Mouse (Mus musculus): ENCODE data around the gene Btg1. TPM values are rescaled to one million over a fixed set of nuclear protein-coding genes. Genes with fewer than 3 reads are reported as not detected.

The Btg1 gene
- polyA plus RNA-seq, 1 experiment from 2014 or later = 11.8 TPM

GRCm38 (mm10) chr10:96586191-96586880 is 30.5 kb upstream of the Btg1 start:
- Histone ChIP-seq H3K9ac (ENCODE audit: low read depth, low read length) (no peak overlapping the region), H3K27ac (ENCODE audit: low read depth, low read length) (no peak overlapping the region), H3K4me2 (no peak overlapping the region), H3K27me3 (replicated peaks; ENCODE audit: control insufficient read depth, insufficient read depth, low read length) (no peaks in the 10 kb centered on the region), H3K9me3 (ENCODE audit: control insufficient read depth, low read length) (no peaks in the 10 kb centered on the region), H3K4me3 (ENCODE audit: low read depth, low read length) (no peak overlapping the region), H3K36me3 (ENCODE audit: control insufficient read depth, insufficient read depth, low read length) (no peaks in the 10 kb centered on the region), H3K4me1 (replicated peaks; ENCODE audit: control insufficient read depth, insufficient read depth, low read length) (no peaks in the 10 kb centered on the region)
- ATAC-seq (replicated peaks; ENCODE audit: low FRiP score) (no peak), DNase-seq (ENCODE audit: low spot score) (no peak)
- WGBS = 82% methylated on average over 4 of the region's 4 CpGs

GRCm38 (mm10) chr10:96586881-96587217 is 30.0 kb upstream of the Btg1 start:
- ATAC-seq (replicated peaks; ENCODE audit: low FRiP score) (no peak), DNase-seq (ENCODE audit: low spot score) (no peak)
- Histone ChIP-seq H3K27me3 (replicated peaks; ENCODE audit: control insufficient read depth, insufficient read depth, low read length) (no peaks in the 10 kb centered on the region), H3K9ac (ENCODE audit: low read depth, low read length) (no peak overlapping the region), H3K4me1 (replicated peaks; ENCODE audit: control insufficient read depth, insufficient read depth, low read length) (no peaks in the 10 kb centered on the region), H3K9me3 (ENCODE audit: control insufficient read depth, low read length) (no peaks in the 10 kb centered on the region), H3K27ac (ENCODE audit: low read depth, low read length) (no peak overlapping the region), H3K4me2 (no peak overlapping the region), H3K36me3 (ENCODE audit: control insufficient read depth, insufficient read depth, low read length) (no peaks in the 10 kb centered on the region), H3K4me3 (ENCODE audit: low read depth, low read length) (no peak overlapping the region)
- 77% methylated on average over 4 of the region's 4 CpGs for WGBS

GRCm38 (mm10) chr10:96588233-96588632 is 28.6 kb upstream of the Btg1 start:
- no peak overlapping the region for H3K9ac ChIP-seq (ENCODE audit: low read depth, low read length)
- H3K36me3 ChIP-seq (ENCODE audit: control insufficient read depth, insufficient read depth, low read length) = no peaks in the 10 kb centered on the region
- ATAC-seq (replicated peaks; ENCODE audit: low FRiP score) = no peak
- no peaks in the 10 kb centered on the region for H3K4me1 ChIP-seq (replicated peaks; ENCODE audit: control insufficient read depth, insufficient read depth, low read length)
- H3K4me3 ChIP-seq (ENCODE audit: low read depth, low read length) = no peak overlapping the region
- H3K9me3 ChIP-seq (ENCODE audit: control insufficient read depth, low read length) = no peaks in the 10 kb centered on the region
- DNase-seq (ENCODE audit: low spot score) = no peak
- H3K27ac ChIP-seq (ENCODE audit: low read depth, low read length) = no peak overlapping the region
- no peak overlapping the region for H3K4me2 ChIP-seq
- no peaks in the 10 kb centered on the region for H3K27me3 ChIP-seq (replicated peaks; ENCODE audit: control insufficient read depth, insufficient read depth, low read length)
- 81% methylated on average over 6 of the region's 6 CpGs for WGBS

- no peak overlapping the region for H3K27ac ChIP-seq (ENCODE audit: low read depth, low read length)
- H3K27me3 ChIP-seq (replicated peaks; ENCODE audit: control insufficient read depth, insufficient read depth, low read length) = no peaks in the 10 kb centered on the region
- WGBS = 84% methylated on average over 5 of the region's 5 CpGs
- DNase-seq (ENCODE audit: low spot score) = no peak
- H3K9ac ChIP-seq (ENCODE audit: low read depth, low read length) = no peak overlapping the region
- ATAC-seq (replicated peaks; ENCODE audit: low FRiP score) = no peak
- H3K4me1 ChIP-seq (replicated peaks; ENCODE audit: control insufficient read depth, insufficient read depth, low read length) = no peaks in the 10 kb centered on the region
- no peaks in the 10 kb centered on the region for H3K36me3 ChIP-seq (ENCODE audit: control insufficient read depth, insufficient read depth, low read length)
- H3K4me3 ChIP-seq (ENCODE audit: low read depth, low read length) = no peak overlapping the region
- no peaks in the 10 kb centered on the region for H3K9me3 ChIP-seq (ENCODE audit: control insufficient read depth, low read length)
- H3K4me2 ChIP-seq = no peak overlapping the region
Observed at GRCm38 (mm10) chr10:96589781-96590180, 27.0 kb upstream of the Btg1 start.

GRCm38 (mm10) chr10:96592089-96592488 is 24.7 kb upstream of the Btg1 start:
- 72% methylated on average over 1 of the region's 2 CpGs for WGBS
- Histone ChIP-seq H3K27me3 (replicated peaks; ENCODE audit: control insufficient read depth, insufficient read depth, low read length) (no peaks in the 10 kb centered on the region), H3K4me2 (no peak overlapping the region), H3K27ac (ENCODE audit: low read depth, low read length) (no peak overlapping the region), H3K4me3 (ENCODE audit: low read depth, low read length) (no peak overlapping the region), H3K9ac (ENCODE audit: low read depth, low read length) (no peak overlapping the region), H3K36me3 (ENCODE audit: control insufficient read depth, insufficient read depth, low read length) (no peaks in the 10 kb centered on the region), H3K4me1 (replicated peaks; ENCODE audit: control insufficient read depth, insufficient read depth, low read length) (no peaks in the 10 kb centered on the region), H3K9me3 (ENCODE audit: control insufficient read depth, low read length) (no peaks in the 10 kb centered on the region)
- no peak for ATAC-seq (replicated peaks; ENCODE audit: low FRiP score)
- no peak for DNase-seq (ENCODE audit: low spot score)

- no peak for ATAC-seq (replicated peaks; ENCODE audit: low FRiP score)
- H3K27me3 ChIP-seq (replicated peaks; ENCODE audit: control insufficient read depth, insufficient read depth, low read length) = no peaks in the 10 kb centered on the region
- no peaks in the 10 kb centered on the region for H3K4me1 ChIP-seq (replicated peaks; ENCODE audit: control insufficient read depth, insufficient read depth, low read length)
- WGBS = 75% methylated on average over 10 of the region's 10 CpGs
- H3K4me2 ChIP-seq = no peak overlapping the region
- no peaks in the 10 kb centered on the region for H3K9me3 ChIP-seq (ENCODE audit: control insufficient read depth, low read length)
- no peak overlapping the region for H3K4me3 ChIP-seq (ENCODE audit: low read depth, low read length)
- no peak overlapping the region for H3K27ac ChIP-seq (ENCODE audit: low read depth, low read length)
- H3K9ac ChIP-seq (ENCODE audit: low read depth, low read length) = no peak overlapping the region
- no peak for DNase-seq (ENCODE audit: low spot score)
- no peaks in the 10 kb centered on the region for H3K36me3 ChIP-seq (ENCODE audit: control insufficient read depth, insufficient read depth, low read length)
Observed at GRCm38 (mm10) chr10:96595435-96596132, 21.2 kb upstream of the Btg1 start.

GRCm38 (mm10) chr10:96596411-96596810 is 20.4 kb upstream of the Btg1 start:
- no peaks in the 10 kb centered on the region for H3K36me3 ChIP-seq (ENCODE audit: control insufficient read depth, insufficient read depth, low read length)
- no peaks in the 10 kb centered on the region for H3K27me3 ChIP-seq (replicated peaks; ENCODE audit: control insufficient read depth, insufficient read depth, low read length)
- whole genome bisulfite sequencing = 87% methylated on average over 7 of the region's 7 CpGs
- H3K4me3 ChIP-seq (ENCODE audit: low read depth, low read length) = no peak overlapping the region
- ATAC-seq (replicated peaks; ENCODE audit: low FRiP score) = no peak
- no peak overlapping the region for H3K4me2 ChIP-seq
- H3K27ac ChIP-seq (ENCODE audit: low read depth, low read length) = no peak overlapping the region
- no peaks in the 10 kb centered on the region for H3K4me1 ChIP-seq (replicated peaks; ENCODE audit: control insufficient read depth, insufficient read depth, low read length)
- DNase-seq (ENCODE audit: low spot score) = no peak
- H3K9ac ChIP-seq (ENCODE audit: low read depth, low read length) = no peak overlapping the region
- H3K9me3 ChIP-seq (ENCODE audit: control insufficient read depth, low read length) = no peaks in the 10 kb centered on the region

- Histone ChIP-seq H3K4me2 (no peak overlapping the region), H3K4me1 (replicated peaks; ENCODE audit: control insufficient read depth, insufficient read depth, low read length) (no peaks in the 10 kb centered on the region), H3K36me3 (ENCODE audit: control insufficient read depth, insufficient read depth, low read length) (no peaks in the 10 kb centered on the region), H3K27me3 (replicated peaks; ENCODE audit: control insufficient read depth, insufficient read depth, low read length) (no peaks in the 10 kb centered on the region), H3K27ac (ENCODE audit: low read depth, low read length) (no peak overlapping the region), H3K9ac (ENCODE audit: low read depth, low read length) (no peak overlapping the region), H3K4me3 (ENCODE audit: low read depth, low read length) (no peak overlapping the region), H3K9me3 (ENCODE audit: control insufficient read depth, low read length) (no peaks in the 10 kb centered on the region)
- 87% methylated on average over 5 of the region's 5 CpGs for WGBS
- DNase-seq (ENCODE audit: low spot score) (no peak), ATAC-seq (replicated peaks; ENCODE audit: low FRiP score) (no peak)
Observed at GRCm38 (mm10) chr10:96599641-96600040, 17.2 kb upstream of the Btg1 start.

GRCm38 (mm10) chr10:96601670-96602069 is 15.1 kb upstream of the Btg1 start:
- H3K27ac ChIP-seq (ENCODE audit: low read depth, low read length) = no peak overlapping the region
- no peak overlapping the region for H3K4me3 ChIP-seq (ENCODE audit: low read depth, low read length)
- 93% methylated on average over 4 of the region's 4 CpGs for WGBS
- H3K36me3 ChIP-seq (ENCODE audit: control insufficient read depth, insufficient read depth, low read length) = no peaks in the 10 kb centered on the region
- ATAC-seq (replicated peaks; ENCODE audit: low FRiP score) (no peak), DNase-seq (ENCODE audit: low spot score) (no peak)
- no peaks in the 10 kb centered on the region for H3K4me1 ChIP-seq (replicated peaks; ENCODE audit: control insufficient read depth, insufficient read depth, low read length)
- H3K9ac ChIP-seq (ENCODE audit: low read depth, low read length) = no peak overlapping the region
- no peak overlapping the region for H3K4me2 ChIP-seq
- no peaks in the 10 kb centered on the region for H3K27me3 ChIP-seq (replicated peaks; ENCODE audit: control insufficient read depth, insufficient read depth, low read length)
- H3K9me3 ChIP-seq (ENCODE audit: control insufficient read depth, low read length) = no peaks in the 10 kb centered on the region
